ENCODE assay signal across 12 mouse cellular contexts in genomic region chr12:86181320-86181751, GRCm38 (mm10).
A peak's percentile ranks its signal among the peaks of the same experiment; 100 is the strongest.
DNase-seq lines count a peak whose midpoint lies in the region; ATAC-seq and TF ChIP-seq lines count a peak whose summit lies in the region.
"Had no signal": no experiment of that assay in that cellular context is flagged by ENCODE, and none has a peak within 500 bp of the region (broad histone marks: within the 10 kb centered on the region; RNA-seq: fewer than 3 reads in every experiment).

No protein-coding gene starts in this region.

- no peaks in the 10 kb centered on the region for H3K36me3 ChIP-seq in forebrain, embryonic 12.5 days (replicated peaks)
- no peaks in the 10 kb centered on the region for H3K36me3 ChIP-seq in hindbrain, postnatal 0 days (ENCODE audit: insufficient read depth, low read length)
- H3K36me3 ChIP-seq in neural tube, embryonic 14.5 days (ENCODE audit: control insufficient read depth, insufficient read depth, low read length), result no peaks in the 10 kb centered on the region
- H3K36me3 ChIP-seq in intestine, postnatal 0 days (ENCODE audit: control insufficient read depth, insufficient read depth), result no peaks in the 10 kb centered on the region
- H3K36me3 ChIP-seq: intestine, embryonic 15.5 days had no signal

- ATAC-seq in forebrain, embryonic 12.5 days (ENCODE audit: low FRiP score), result peak; percentile 76
- peak; percentile 75 for ATAC-seq in hindbrain, postnatal 0 days
- ATAC-seq in neural tube, embryonic 14.5 days (ENCODE audit: low read depth), result peak; percentile 74; the same call in 1 of the 2 replicates
- ATAC-seq in intestine, postnatal 0 days, result no peak
- ATAC-seq: intestine, embryonic 15.5 days had no signal

- peaks cover 15% of the 10 kb centered on the region for H3K27me3 ChIP-seq in forebrain, embryonic 12.5 days
- no peaks in the 10 kb centered on the region for H3K27me3 ChIP-seq in hindbrain, postnatal 0 days (ENCODE audit: insufficient read depth, low read length)
- H3K27me3 ChIP-seq in neural tube, embryonic 14.5 days (ENCODE audit: control insufficient read depth, insufficient read depth, low read length), result no peaks in the 10 kb centered on the region; the same call in 1 of the 2 replicates
- no peaks in the 10 kb centered on the region for H3K27me3 ChIP-seq in intestine, postnatal 0 days (replicated peaks; ENCODE audit: control insufficient read depth, insufficient read depth, low read length)

- peaks cover 35% of the 10 kb centered on the region for H3K4me1 ChIP-seq in forebrain, embryonic 12.5 days
- H3K4me1 ChIP-seq in hindbrain, postnatal 0 days (ENCODE audit: insufficient read depth, low read length), result no peaks in the 10 kb centered on the region; the same call in none of the 2 replicates
- H3K4me1 ChIP-seq in neural tube, embryonic 14.5 days (ENCODE audit: control insufficient read depth, insufficient read depth, low read length), result 0 out of 2 replicates have a peak, but pooled peaks cover 7% of the 10 kb centered on the region
- H3K4me1 ChIP-seq in intestine, postnatal 0 days (replicated peaks; ENCODE audit: control insufficient read depth, insufficient read depth, low read length), result no peaks in the 10 kb centered on the region
- H3K4me1 ChIP-seq: intestine, embryonic 15.5 days had no signal

- H3K9ac ChIP-seq in forebrain, embryonic 12.5 days, result no peak overlapping the region
- H3K9ac ChIP-seq in hindbrain, postnatal 0 days (replicated peaks; ENCODE audit: low read length), result no peak overlapping the region
- no peak overlapping the region for H3K9ac ChIP-seq in neural tube, embryonic 14.5 days (replicated peaks; ENCODE audit: low read depth, low read length)
- no peak overlapping the region for H3K9ac ChIP-seq in intestine, postnatal 0 days (ENCODE audit: low read depth, low read length)
- H3K9ac ChIP-seq: intestine, embryonic 15.5 days had no signal

- no peak overlapping the region for H3K4me2 ChIP-seq in forebrain, embryonic 12.5 days
- H3K4me2 ChIP-seq in hindbrain, postnatal 0 days (ENCODE audit: low read depth, low read length), result no peak overlapping the region
- H3K4me2 ChIP-seq in neural tube, embryonic 14.5 days (ENCODE audit: low read depth, low read length), result no peak overlapping the region
- no peak overlapping the region for H3K4me2 ChIP-seq in intestine, postnatal 0 days (replicated peaks; ENCODE audit: low read depth)
- H3K4me2 ChIP-seq: intestine, embryonic 15.5 days had no signal

- peak; percentile 91 for DNase-seq in brain, embryonic 14.5 days (ENCODE audit: low read depth)
- peak; percentile 58 for DNase-seq in hindbrain, postnatal 0 days (ENCODE audit: low spot score)
- no peak for DNase-seq in urinary bladder, postnatal 4 days (ENCODE audit: low spot score in 2 of 2)
- no peak for DNase-seq in heart, adult 18-20 months
- no peak for DNase-seq in thymus, adult 18-20 months
- DNase-seq: gastrocnemius, adult 2 months; right cerebral cortex, postnatal 4 days had no signal

- no peak for TF ChIP-seq CTCF in brain, embryonic 14.5 days (IDR thresholded peaks at IDR 0.05; ENCODE audit: borderline replicate concordance, extremely low read depth, insufficient read depth, insufficient read length)
- no peak for TF ChIP-seq CTCF in hindbrain, postnatal 0 days (IDR thresholded peaks at IDR 0.05; ENCODE audit: low read depth)
- TF ChIP-seq CTCF in intestine, postnatal 0 days (IDR thresholded peaks at IDR 0.05; ENCODE audit: low read depth), result no peak

- 21% methylated on average over 8 of the region's 8 CpGs for WGBS in forebrain, embryonic 12.5 days
- 16% methylated on average over 8 of the region's 8 CpGs for WGBS in hindbrain, postnatal 0 days
- 11% methylated on average over 8 of the region's 8 CpGs for WGBS in neural tube, embryonic 14.5 days
- WGBS in intestine, postnatal 0 days, result 34% methylated on average over 8 of the region's 8 CpGs

- no peaks in the 10 kb centered on the region for H3K9me3 ChIP-seq in forebrain, embryonic 12.5 days
- no peaks in the 10 kb centered on the region for H3K9me3 ChIP-seq in hindbrain, postnatal 0 days (ENCODE audit: low read length)
- H3K9me3 ChIP-seq in neural tube, embryonic 14.5 days (ENCODE audit: control insufficient read depth, low read length), result no peaks in the 10 kb centered on the region
- H3K9me3 ChIP-seq in intestine, postnatal 0 days (ENCODE audit: control insufficient read depth), result no peaks in the 10 kb centered on the region
- H3K9me3 ChIP-seq: intestine, embryonic 15.5 days had no signal

- no peak overlapping the region for H3K4me3 ChIP-seq in forebrain, embryonic 12.5 days (replicated peaks)
- H3K4me3 ChIP-seq in hindbrain, postnatal 0 days (ENCODE audit: low read length), result no peak overlapping the region
- H3K4me3 ChIP-seq in neural tube, embryonic 14.5 days (ENCODE audit: low read depth, low read length), result no peak overlapping the region
- H3K4me3 ChIP-seq in intestine, postnatal 0 days (ENCODE audit: low read depth, low read length), result no peak overlapping the region
- H3K4me3 ChIP-seq: gastrocnemius, adult 2 months; intestine, embryonic 15.5 days; layer of hippocampus, adult 2 months had no signal

- H3K27ac ChIP-seq in forebrain, embryonic 12.5 days, result peak overlapping the region; percentile 72
- H3K27ac ChIP-seq in hindbrain, postnatal 0 days, result peak overlapping the region; percentile 15; the same call in 1 of the 2 replicates
- no peak overlapping the region for H3K27ac ChIP-seq in neural tube, embryonic 14.5 days (ENCODE audit: low read depth, low read length)
- H3K27ac ChIP-seq in intestine, postnatal 0 days (ENCODE audit: low read depth, low read length), result no peak overlapping the region
- H3K27ac ChIP-seq: gastrocnemius, adult 2 months; intestine, embryonic 15.5 days; layer of hippocampus, adult 2 months had no signal

- no peak for TF ChIP-seq POLR2A in brain, embryonic 14.5 days (IDR thresholded peaks at IDR 0.05; ENCODE audit: borderline replicate concordance, extremely low read depth, insufficient read depth, insufficient read length, poor library complexity, severe bottlenecking)

Comparison
In these comparisons a context has a peak if more than half of its experiments do, and no peak if none do; other contexts are left out.
1. DNase-seq: peak in brain, embryonic 14.5 days (single experiment) and hindbrain, postnatal 0 days (single experiment); none in urinary bladder, postnatal 4 days (0 of 2), heart, adult 18-20 months (0 of 2) and thymus, adult 18-20 months (0 of 2).
2. H3K27ac ChIP-seq: peak in forebrain, embryonic 12.5 days (single experiment) and hindbrain, postnatal 0 days (single experiment); none in neural tube, embryonic 14.5 days (single experiment) and intestine, postnatal 0 days (single experiment).